Mouse (Mus musculus) cerebellum, postnatal 25 days (tissue): ENCODE data around the gene Hist1h3f.
"Not testable (repeated sequence)": the region's sequence is repeated elsewhere in the genome, so short reads cannot be mapped to it uniquely, and the experiment has no call there.

ENCODE experiments used
- DNase-seq, 2 experiments: peaks; one replicate each; pipeline ENCODE4 v3.0.0; 2021; ENCODE audit warnings: mixed read lengths in 2 of 2

The Hist1h3f gene

GRCm38 (mm10) chr13:23570261-23571021, 26.6 kb downstream of the Hist1h3f start:
- DNase-seq: not testable (repeated sequence)

DNA sequence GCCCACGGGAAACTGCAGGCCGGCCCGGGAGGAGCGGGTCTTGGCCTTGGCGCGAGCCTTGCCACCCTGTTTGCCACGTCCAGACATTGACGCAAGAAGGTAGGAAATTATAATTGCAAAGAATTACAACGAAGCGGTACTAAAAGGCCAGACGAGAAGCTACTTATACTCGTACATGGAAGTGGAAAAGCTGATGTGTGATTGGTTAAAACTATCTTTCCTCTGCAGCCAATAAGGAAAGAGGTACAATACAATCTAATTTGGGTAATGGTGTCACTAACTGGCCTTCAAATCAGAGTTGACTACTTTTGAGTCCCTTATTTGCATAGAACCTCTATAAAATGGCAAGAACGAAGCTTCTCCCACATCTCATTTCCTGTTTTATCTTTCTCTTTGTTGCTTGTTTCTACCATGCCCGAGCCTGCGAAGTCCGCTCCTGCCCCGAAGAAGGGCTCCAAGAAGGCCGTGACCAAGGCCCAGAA, 27.2 kb downstream of the Hist1h3f start, which contains the start of the genes Hist1h2ae and Hist1h2bg:
Gene Hist1h2ae (minus strand): TSS at position 199 of the 482 bp plus-strand sequence.
Gene Hist1h2bg (plus strand): TSS at position 375 of the 482 bp plus-strand sequence.
- DNase-seq: peak; percentile 65 to 82

DNA sequence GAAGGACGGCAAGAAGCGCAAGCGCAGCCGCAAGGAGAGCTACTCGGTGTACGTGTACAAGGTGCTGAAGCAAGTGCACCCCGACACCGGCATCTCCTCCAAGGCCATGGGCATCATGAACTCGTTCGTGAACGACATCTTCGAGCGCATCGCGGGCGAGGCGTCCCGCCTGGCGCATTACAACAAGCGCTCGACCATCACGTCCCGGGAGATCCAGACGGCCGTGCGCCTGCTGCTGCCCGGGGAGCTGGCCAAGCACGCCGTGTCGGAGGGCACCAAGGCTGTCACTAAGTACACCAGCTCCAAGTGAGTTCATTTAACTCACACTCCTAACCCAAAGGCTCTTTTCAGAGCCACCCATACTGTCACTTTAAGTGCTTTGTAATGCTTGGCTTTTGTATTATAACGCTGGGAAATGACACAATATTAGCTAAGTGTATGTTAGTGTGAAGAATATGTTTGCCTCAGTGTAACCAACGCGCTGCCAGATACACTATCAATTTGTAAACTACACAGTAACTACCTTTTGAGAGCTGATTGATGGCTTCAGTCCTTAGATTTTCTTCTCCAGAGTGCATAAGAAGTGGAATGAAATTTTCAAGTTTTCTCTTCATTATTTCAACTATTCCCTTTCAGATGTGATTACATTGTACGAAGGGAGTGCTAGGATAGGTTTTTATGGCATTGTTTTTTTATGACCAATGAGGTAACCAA, 27.8 kb downstream of the Hist1h3f start:
- not testable (repeated sequence) for DNase-seq

DNA sequence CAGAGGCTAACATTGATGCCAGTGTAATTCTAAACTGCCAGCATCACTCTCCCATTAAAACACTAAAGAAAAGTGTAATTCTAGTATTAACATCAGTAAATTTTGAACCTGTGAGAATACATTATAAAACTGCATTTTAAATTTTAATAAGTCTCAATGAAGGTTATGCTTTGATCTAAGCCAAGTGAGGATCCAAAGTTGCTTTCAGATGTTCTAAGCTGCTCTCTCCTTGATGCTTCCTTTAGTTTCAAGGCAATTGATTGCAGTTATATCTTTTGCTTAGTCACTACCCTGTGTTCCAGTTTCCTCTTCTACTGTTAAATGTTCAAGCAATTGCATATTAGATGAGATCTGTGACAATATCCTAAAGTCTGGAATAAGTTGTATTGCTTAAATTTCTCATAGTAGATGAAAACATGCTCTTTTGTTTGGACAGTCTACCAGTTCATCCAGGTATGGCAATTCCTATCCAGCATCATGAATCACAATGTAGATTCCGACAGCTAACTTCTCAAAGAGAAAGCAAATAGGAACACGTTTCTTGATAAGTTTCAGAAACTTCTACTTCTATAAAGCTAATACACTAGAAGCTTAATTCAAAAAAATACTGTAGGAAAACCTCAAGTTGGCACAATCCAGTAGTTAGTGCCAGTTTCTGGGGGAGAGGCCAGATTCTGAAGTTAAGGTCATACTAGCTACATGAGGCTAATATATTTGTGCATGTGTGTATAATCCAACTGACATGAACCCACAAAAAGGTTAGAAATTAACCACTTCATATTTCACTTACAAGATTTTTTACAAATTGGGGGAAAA, 28.6 kb downstream of the Hist1h3f start:
- DNase-seq: no peak

GRCm38 (mm10) chr13:23573034-23573897, 29.4 kb downstream of the Hist1h3f start:
- not testable (repeated sequence) for DNase-seq

GRCm38 (mm10) chr13:23573898-23574524, 30.2 kb downstream of the Hist1h3f start, which contains the start of the genes Hist1h2bf and Hist1h2ad:
TSS of gene Hist1h2bf (minus strand) at chr13:23574196.
TSS of gene Hist1h2ad (plus strand) at chr13:23574381.
- peak; percentile 72 to 82 for DNase-seq

GRCm38 (mm10) chr13:23574546-23575170, 30.8 kb downstream of the Hist1h3f start:
- not testable (repeated sequence) for DNase-seq

DNA sequence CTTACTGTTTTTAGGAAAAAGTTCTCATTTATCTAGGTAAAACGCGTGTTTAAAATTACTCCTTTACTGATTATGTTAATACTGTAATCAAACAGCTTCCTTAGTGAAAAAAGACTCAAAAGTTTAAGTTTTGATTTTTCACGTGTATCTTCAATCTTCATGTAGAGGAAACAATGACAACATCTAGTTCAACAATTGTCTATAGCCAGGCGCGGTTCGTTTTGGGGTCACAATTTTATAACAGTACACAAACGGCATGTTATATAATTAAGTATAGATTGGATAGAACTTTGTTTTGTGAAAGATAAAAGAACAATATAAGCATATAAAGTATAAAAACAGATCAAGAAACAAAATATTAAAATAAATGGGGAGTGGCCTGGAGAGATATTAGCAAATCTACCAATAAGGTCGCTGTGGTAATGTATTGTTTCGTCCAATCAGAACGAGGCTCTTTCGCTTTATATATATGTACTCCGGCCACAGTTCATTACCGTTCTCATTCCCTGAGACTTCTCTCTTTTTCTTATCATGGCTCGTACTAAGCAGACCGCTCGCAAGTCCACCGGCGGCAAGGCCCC, 31.5 kb downstream of the Hist1h3f start, which contains the start of gene Hist1h3d:
Gene Hist1h3d (plus strand): TSS at position 493 of the 581 bp plus-strand sequence.
- peak; percentile 28 to 44 for DNase-seq

DNA sequence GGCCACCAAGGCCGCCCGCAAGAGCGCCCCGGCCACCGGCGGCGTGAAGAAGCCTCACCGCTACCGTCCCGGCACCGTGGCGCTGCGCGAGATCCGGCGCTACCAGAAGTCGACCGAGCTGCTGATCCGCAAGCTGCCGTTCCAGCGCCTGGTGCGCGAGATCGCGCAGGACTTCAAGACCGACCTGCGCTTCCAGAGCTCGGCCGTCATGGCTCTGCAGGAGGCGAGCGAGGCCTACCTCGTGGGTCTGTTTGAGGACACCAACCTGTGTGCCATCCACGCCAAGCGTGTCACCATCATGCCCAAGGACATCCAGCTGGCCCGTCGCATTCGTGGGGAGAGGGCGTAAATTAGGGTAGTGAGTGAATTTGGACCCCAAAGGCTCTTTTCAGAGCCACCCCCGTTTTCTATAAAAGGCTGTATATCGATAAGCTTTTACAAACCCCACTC, 32.0 kb downstream of the Hist1h3f start:
- not testable (repeated sequence) for DNase-seq

GRCm38 (mm10) chr13:23576351-23576881, 32.6 kb downstream of the Hist1h3f start:
- DNase-seq: no peak

DNA sequence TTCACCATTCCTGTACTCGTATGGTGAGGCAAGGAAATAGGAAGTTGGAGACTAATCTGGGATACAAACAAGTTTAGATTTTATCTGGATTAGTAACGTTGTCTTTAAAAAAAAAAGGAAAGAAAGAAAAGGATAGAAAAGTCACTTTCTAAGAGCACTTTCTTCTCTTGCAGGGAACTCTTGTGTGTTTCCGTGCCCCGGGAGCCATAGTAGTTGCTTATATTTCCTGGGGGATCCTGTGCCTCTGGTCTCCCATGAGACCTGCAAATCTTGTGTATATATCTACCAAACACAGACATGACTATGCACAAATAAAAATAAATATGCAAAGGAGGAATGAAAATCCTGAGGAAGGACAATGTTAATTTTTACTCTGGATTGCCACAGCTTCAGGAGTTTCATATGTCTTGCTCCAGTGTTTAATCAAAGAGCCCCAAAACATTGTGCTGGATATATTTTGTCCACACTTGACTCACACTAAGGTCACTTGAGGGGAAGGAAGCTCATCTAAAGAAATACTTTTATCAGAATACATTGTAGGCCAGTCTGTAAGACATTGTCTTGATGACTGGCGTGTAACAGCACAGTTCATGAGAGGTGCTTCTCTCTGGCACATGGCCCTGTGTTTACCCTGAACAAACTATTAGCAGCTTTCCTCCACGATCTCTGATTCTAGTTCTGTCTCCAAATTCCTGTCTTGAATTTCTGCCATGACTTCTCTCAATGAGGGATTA, 33.2 kb downstream of the Hist1h3f start:
- no peak for DNase-seq

- no peak for DNase-seq
These were observed 34.0 kb downstream of the Hist1h3f start for GRCm38 (mm10) chr13:23577835-23578234.

- DNase-seq: peak; percentile 93
These were observed 37.8 kb downstream of the Hist1h3f start, which contains the start of gene Hist1h4d for GRCm38 (mm10) chr13:23581408-23582218. TSS of gene Hist1h4d (plus strand) at chr13:23581598.

- DNase-seq: no peak
These were observed 38.6 kb downstream of the Hist1h3f start for GRCm38 (mm10) chr13:23582219-23583056.

- DNase-seq: no peak
These were observed 39.7 kb downstream of the Hist1h3f start for GRCm38 (mm10) chr13:23583387-23584068.

- DNase-seq: no peak
These were observed 40.5 kb downstream of the Hist1h3f start for GRCm38 (mm10) chr13:23584331-23584730.
